Mouse (Mus musculus) lung, adult 2 months (tissue): ENCODE results near the gene Usp21.

Source experiments
- CTCF ChIP-seq: fragments of 200-500 bp; IDR thresholded peaks from 2 replicates; pipeline ENCODE4 v1.5.1; 2011; ENCODE audit warnings: mild to moderate bottlenecking, low read length, control low read depth; ENCODE audit not compliant: insufficient read depth
- POLR2A ChIP-seq: fragments of 200-500 bp; IDR thresholded peaks from 2 replicates; pipeline ENCODE4 v1.6.1; 2011; ENCODE audit warnings: low read depth, mild to moderate bottlenecking, control low read depth, low read length, borderline replicate concordance; ENCODE audit errors: extremely low read depth

DNA sequence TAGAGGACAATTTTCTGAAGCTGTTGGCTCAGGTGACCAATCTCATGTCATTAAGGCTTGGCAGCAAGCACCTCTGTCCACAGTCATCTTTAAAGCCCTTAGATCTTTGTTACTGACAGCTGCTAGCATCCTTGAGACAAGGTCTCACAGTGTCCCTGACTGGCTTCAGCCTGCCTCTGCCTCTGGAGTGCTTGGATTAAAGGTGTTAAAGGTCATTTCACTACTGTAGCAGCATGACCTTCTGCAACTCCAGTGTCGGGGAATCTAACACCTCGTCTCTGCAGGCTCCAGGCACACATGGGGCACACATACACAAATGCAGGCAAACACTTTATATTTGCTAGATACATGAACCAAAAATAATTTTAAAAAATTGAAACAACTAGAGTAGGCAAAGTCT, 37.8 kb upstream of the Usp21 start:
- no peak for TF ChIP-seq POLR2A
- TF ChIP-seq CTCF, result no peak
